30 mouse cellular contexts compared by ENCODE assay signal in the genomic region with DNA sequence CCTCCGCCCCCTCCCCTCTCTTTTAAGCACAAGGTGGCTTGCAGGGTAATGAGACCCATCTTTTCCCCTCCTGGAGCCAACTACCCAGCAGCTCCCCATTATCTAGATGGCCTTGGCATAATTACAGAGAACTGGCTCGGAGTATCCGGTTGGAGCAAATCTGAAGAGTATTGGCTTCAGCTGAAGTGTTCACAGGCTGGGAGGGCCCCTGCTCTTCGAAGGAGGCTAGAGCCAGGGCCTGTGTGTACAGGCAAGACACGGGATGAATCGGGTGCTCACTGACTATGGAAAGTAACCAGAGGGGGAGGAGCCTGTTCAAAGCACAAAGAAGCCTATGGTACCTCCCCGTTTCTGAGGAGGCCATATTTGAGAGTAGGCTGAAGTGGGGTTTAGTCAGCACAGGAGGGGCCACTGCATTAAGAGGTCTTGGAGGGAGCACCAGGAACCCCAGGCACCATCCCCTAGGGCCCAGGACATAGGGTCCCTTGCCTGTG. TPM values are rescaled to one million over a fixed set of nuclear protein-coding genes. Genes with fewer than 3 reads are reported as not detected.
DNase-seq lines count a peak whose midpoint lies in the region; ATAC-seq and TF ChIP-seq lines count a peak whose summit lies in the region.
"Had no signal": no experiment of that assay in that cellular context is flagged by ENCODE, and none has a peak within 500 bp of the region (broad histone marks: within the 10 kb centered on the region; RNA-seq: fewer than 3 reads in every experiment).

A gene (minus strand): TSS at position 51 of the 494 bp plus-strand sequence.

- WGBS in forebrain, embryonic 14.5 days, result 51% methylated on average over 7 of the region's 7 CpGs
- 52% methylated on average over 7 of the region's 7 CpGs for WGBS in forebrain, embryonic 16.5 days

- H3K36me3 ChIP-seq in forebrain, embryonic 14.5 days (ENCODE audit: control insufficient read depth, insufficient read depth, low read length), result no peaks in the 10 kb centered on the region
- H3K36me3 ChIP-seq in forebrain, embryonic 16.5 days (ENCODE audit: control insufficient read depth, insufficient read depth), result no peaks in the 10 kb centered on the region
- H3K36me3 ChIP-seq: embryonic facial prominence, embryonic 12.5 days; embryonic facial prominence, embryonic 15.5 days; forebrain, embryonic 12.5 days; G1E; heart, embryonic 12.5 days; heart, embryonic 15.5 days; hindbrain, embryonic 10.5 days; hindbrain, embryonic 13.5 days; intestine, embryonic 15.5 days had no signal

- DNase-seq in forebrain, embryonic 14.5 days (ENCODE audit: low spot score), result peak; percentile 20
- peak; percentile 41 for DNase-seq in NIH3T3 (ENCODE audit: low read depth)
- DNase-seq in brain, embryonic 14.5 days (ENCODE audit: low read depth), result peak; percentile 24
- DNase-seq in kidney, postnatal 14 days, result no peak
- no peak for DNase-seq in spleen, postnatal 10 days (ENCODE audit: low spot score in 2 of 2)
- DNase-seq: adrenal gland, postnatal 14 days; B cell, adult 2 months; cerebellum, adult 18-20 months; cerebellum, adult 9-10 months; cerebellum, postnatal 14 days; forebrain, postnatal 0 days; gastrocnemius, adult 2 months; gastrocnemius, postnatal 25 days; heart, adult 18-20 months; heart, postnatal 10 days; heart, postnatal 36 days; kidney, adult 11 months; kidney, adult 8-10 months had no signal

- no peaks in the 10 kb centered on the region for H3K27me3 ChIP-seq in forebrain, embryonic 14.5 days (replicated peaks; ENCODE audit: control insufficient read depth, insufficient read depth, low read length)
- no peaks in the 10 kb centered on the region for H3K27me3 ChIP-seq in forebrain, embryonic 16.5 days (replicated peaks; ENCODE audit: control insufficient read depth, insufficient read depth, low read length)
- H3K27me3 ChIP-seq: embryonic facial prominence, embryonic 12.5 days; forebrain, embryonic 12.5 days; intestine, embryonic 15.5 days had no signal

- H3K4me2 ChIP-seq in forebrain, embryonic 14.5 days (ENCODE audit: low read length), result no peak within 1 kb of the TSS
- no peak within 1 kb of the TSS for H3K4me2 ChIP-seq in forebrain, embryonic 16.5 days (ENCODE audit: low read length)
- H3K4me2 ChIP-seq: embryonic facial prominence, embryonic 12.5 days; embryonic facial prominence, embryonic 15.5 days; forebrain, embryonic 12.5 days; heart, embryonic 12.5 days; heart, embryonic 15.5 days; hindbrain, embryonic 13.5 days; intestine, embryonic 15.5 days had no signal

- H3K9me3 ChIP-seq in forebrain, embryonic 14.5 days (replicated peaks; ENCODE audit: control insufficient read depth, low read length), result no peaks in the 10 kb centered on the region
- no peaks in the 10 kb centered on the region for H3K9me3 ChIP-seq in forebrain, embryonic 16.5 days (ENCODE audit: control insufficient read depth, low read length)
- H3K9me3 ChIP-seq: embryonic facial prominence, embryonic 12.5 days; embryonic facial prominence, embryonic 15.5 days; forebrain, embryonic 12.5 days; G1E; heart, embryonic 12.5 days; heart, embryonic 15.5 days; hindbrain, embryonic 10.5 days; hindbrain, embryonic 13.5 days; intestine, embryonic 15.5 days had no signal

- 0 out of 2 replicates have a peak, but pooled peaks cover 3% of the 10 kb centered on the region for H3K4me1 ChIP-seq in forebrain, embryonic 14.5 days (ENCODE audit: control insufficient read depth, insufficient read depth, low read length)
- H3K4me1 ChIP-seq in forebrain, embryonic 16.5 days (replicated peaks; ENCODE audit: control insufficient read depth, insufficient read depth, low read length), result peaks cover 8% of the 10 kb centered on the region

- no peak for TF ChIP-seq CTCF in brain, embryonic 14.5 days (IDR thresholded peaks at IDR 0.05; ENCODE audit: borderline replicate concordance, extremely low read depth, insufficient read depth, insufficient read length)

- no peak within 1 kb of the TSS for H3K9ac ChIP-seq in forebrain, embryonic 14.5 days (ENCODE audit: low read length)
- no peak within 1 kb of the TSS for H3K9ac ChIP-seq in forebrain, embryonic 16.5 days (replicated peaks; ENCODE audit: low read depth, low read length)
- H3K9ac ChIP-seq: embryonic facial prominence, embryonic 12.5 days; embryonic facial prominence, embryonic 15.5 days; forebrain, embryonic 12.5 days; forebrain, postnatal 0 days; heart, embryonic 12.5 days; heart, embryonic 15.5 days; hindbrain, embryonic 13.5 days; intestine, embryonic 15.5 days had no signal

- H3K4me3 ChIP-seq in forebrain, embryonic 14.5 days (ENCODE audit: low read depth, low read length), result no peak within 1 kb of the TSS
- no peak within 1 kb of the TSS for H3K4me3 ChIP-seq in forebrain, embryonic 16.5 days (replicated peaks; ENCODE audit: low read length)
- H3K4me3 ChIP-seq: embryonic facial prominence, embryonic 12.5 days; embryonic facial prominence, embryonic 15.5 days; erythroblast, embryonic 14.5 days; forebrain, embryonic 12.5 days; gastrocnemius, adult 2 months; heart, embryonic 12.5 days; heart, embryonic 15.5 days; hindbrain, embryonic 10.5 days; hindbrain, embryonic 13.5 days; intestine, embryonic 15.5 days had no signal

- no peak within 1 kb of the TSS for H3K27ac ChIP-seq in forebrain, embryonic 14.5 days (ENCODE audit: low read depth, low read length)
- no peak within 1 kb of the TSS for H3K27ac ChIP-seq in forebrain, embryonic 16.5 days (ENCODE audit: low read length)
- H3K27ac ChIP-seq: embryonic facial prominence, embryonic 12.5 days; embryonic facial prominence, embryonic 15.5 days; forebrain, embryonic 12.5 days; gastrocnemius, adult 2 months; heart, embryonic 15.5 days; hindbrain, embryonic 10.5 days; hindbrain, embryonic 13.5 days; intestine, embryonic 15.5 days had no signal

- peak; percentile 8; the same call in 1 of the 2 replicates for ATAC-seq in forebrain, embryonic 14.5 days
- no peak for ATAC-seq in forebrain, embryonic 16.5 days
- ATAC-seq: forebrain, postnatal 0 days; hindbrain, embryonic 16.5 days; intestine, embryonic 15.5 days had no signal

- TF ChIP-seq POLR2A in brain, embryonic 14.5 days (IDR thresholded peaks at IDR 0.05; ENCODE audit: borderline replicate concordance, extremely low read depth, insufficient read depth, insufficient read length, poor library complexity, severe bottlenecking), result no peak

RNA-seq across cellular contexts. Expression of the gene that starts here (rescaled TPM):
- polyA plus RNA-seq in forebrain, embryonic 14.5 days (2014; fragmentation: Nextera tagmentation; extraction: Ambion mirVana), result 0.71 and 1.2 TPM in 2 replicates
- 0.63 and 0.73 TPM in 2 replicates for polyA plus RNA-seq in forebrain, embryonic 16.5 days (2015; fragmentation: Nextera tagmentation; extraction: Ambion mirVana)
- polyA plus RNA-seq in brain, embryonic 14.5 days (2012; rRNA removed), result 0.38 and 0.39 TPM in 2 replicates
- polyA plus RNA-seq: embryonic facial prominence, embryonic 12.5 days; erythroblast, embryonic 14.5 days; G1E; heart, embryonic 12.5 days; heart, embryonic 15.5 days; hindbrain, embryonic 10.5 days; intestine, embryonic 15.5 days had no signal

Comparison
In these comparisons a context has a peak if more than half of its experiments do, and no peak if none do; other contexts are left out.
1. Peak in DNase-seq in brain, embryonic 14.5 days; RNA of the gene not detected or under 1 TPM.
2. DNase-seq: peak in forebrain, embryonic 14.5 days (single experiment) and NIH3T3 (single experiment); none in kidney, postnatal 14 days (single experiment) and spleen, postnatal 10 days (0 of 2).